Mouse (Mus musculus) forebrain, embryonic 16.5 days (tissue): ENCODE data around the gene Kif2c. TPM values are rescaled to one million over a fixed set of nuclear protein-coding genes. Genes with fewer than 3 reads are reported as not detected.

Experiments used
- ATAC-seq: fragments of 200-750 bp; cut with Nextera tagmentation; 2 replicates; pipeline ENCODE4 v1.8.0; 2017; ENCODE audit warnings: mild to moderate bottlenecking, moderate library complexity
- H3K27ac ChIP-seq: fragments of 300-500 bp; sonication (generic); 2 replicates; pipeline ENCODE4 v1.5.1; 2014; ENCODE audit warnings: low read length, control low read depth
- H3K27me3 ChIP-seq: fragments of 300-500 bp; sonication (generic); replicated peaks from 2 replicates; pipeline ENCODE4 v1.6.1; 2014; ENCODE audit warnings: low read length; ENCODE audit not compliant: control insufficient read depth, insufficient read depth
- H3K36me3 ChIP-seq: fragments of 300-500 bp; sonication (generic); 2 replicates; pipeline ENCODE4 v1.6.1; 2014; ENCODE audit not compliant: control insufficient read depth, insufficient read depth
- H3K4me1 ChIP-seq: fragments of 300-500 bp; sonication (generic); replicated peaks from 2 replicates; pipeline ENCODE4 v1.6.1; 2014; ENCODE audit warnings: low read length; ENCODE audit not compliant: control insufficient read depth, insufficient read depth
- H3K4me2 ChIP-seq: fragments of 300-500 bp; sonication (generic); 2 replicates; pipeline ENCODE4 v1.6.1; 2014; ENCODE audit warnings: mild to moderate bottlenecking, low read length, control low read depth
- H3K4me3 ChIP-seq: fragments of 300-500 bp; sonication (generic); replicated peaks from 2 replicates; pipeline ENCODE4 v1.5.1; 2014; ENCODE audit warnings: mild to moderate bottlenecking, low read length, control low read depth
- H3K9ac ChIP-seq: fragments of 300-500 bp; sonication (generic); replicated peaks from 2 replicates; pipeline ENCODE4 v1.6.1; 2014; ENCODE audit warnings: low read depth, low read length, control low read depth
- H3K9me3 ChIP-seq: fragments of 300-500 bp; sonication (generic); 2 replicates; pipeline ENCODE4 v1.6.1; 2016; ENCODE audit warnings: low read length; ENCODE audit not compliant: control insufficient read depth
- WGBS: fragments of 180-500 bp; shearing (Covaris S2); extraction: QIAGEN DNeasy Blood & Tissue Kit; methylation state at CpG from one replicate; pipeline ENCODE4 v1.1.7; 2014; 5-methylcytosine and 5-hydroxymethylcytosine counted together
- polyA plus RNA-seq: library from polyadenylated mRNA; unstranded; fragments of >200 nt; fragmentation: Nextera tagmentation; extraction: Ambion mirVana; gene quantifications from 2 replicates; pipeline ENCODE4 v1.2.1, GENCODE M21; 2015

The Kif2c gene
- polyA plus RNA-seq, 1 experiment from 2014 or later: 27.2 TPM

DNA sequence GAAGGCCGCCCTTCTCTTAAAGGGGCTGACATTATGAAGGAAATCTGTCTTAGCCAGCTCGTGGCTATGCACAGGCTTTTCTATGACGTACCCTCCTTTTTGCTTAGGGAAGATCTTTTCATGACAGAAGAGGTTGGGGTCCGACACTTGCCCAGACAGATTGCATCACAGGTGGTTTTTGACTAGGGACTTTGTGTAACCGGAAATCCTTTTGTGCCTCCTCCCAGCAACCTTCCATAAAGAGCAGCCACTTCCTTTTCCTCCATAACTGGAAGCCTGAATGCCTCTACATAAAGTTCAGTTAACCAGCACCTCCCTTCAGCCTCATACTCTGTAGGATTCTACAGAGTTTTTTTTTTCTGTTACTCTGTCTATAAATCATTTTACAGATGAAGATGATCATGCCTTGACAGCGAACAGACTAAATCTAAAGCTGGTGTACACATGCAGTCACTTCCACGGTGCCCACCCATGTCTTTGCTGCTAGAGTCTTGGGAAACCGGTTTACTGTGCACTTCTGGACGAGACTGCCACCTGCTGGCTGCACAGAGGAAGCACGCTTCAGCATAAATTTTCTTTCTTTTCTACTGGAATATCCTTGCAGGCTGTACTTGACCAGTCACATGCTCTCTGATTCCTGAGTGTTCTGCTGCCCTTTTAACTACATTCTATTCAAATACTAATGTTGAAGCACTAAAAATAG is 36.2 kb upstream of the Kif2c start:
- Histone ChIP-seq H3K9ac (no peak overlapping the region), H3K27me3 (no peaks in the 10 kb centered on the region), H3K4me1 (no peaks in the 10 kb centered on the region), H3K4me3 (no peak overlapping the region), H3K27ac (no peak overlapping the region), H3K4me2 (no peak overlapping the region), H3K36me3 (no peaks in the 10 kb centered on the region), H3K9me3 (no peaks in the 10 kb centered on the region)
- peak; percentile 73 for ATAC-seq
- 36% methylated on average over 10 of the region's 10 CpGs for WGBS

- H3K9ac ChIP-seq: no peak overlapping the region
- 67% methylated on average over 5 of the region's 5 CpGs for WGBS
- H3K27me3 ChIP-seq: no peaks in the 10 kb centered on the region
- H3K36me3 ChIP-seq: no peaks in the 10 kb centered on the region
- H3K27ac ChIP-seq: no peak overlapping the region
- H3K9me3 ChIP-seq: no peaks in the 10 kb centered on the region
- H3K4me1 ChIP-seq: no peaks in the 10 kb centered on the region
- H3K4me3 ChIP-seq: no peak overlapping the region
- no peak for ATAC-seq
- no peak overlapping the region for H3K4me2 ChIP-seq
Observed at GRCm38 (mm10) chr4:117217029-117217428, 34.6 kb upstream of the Kif2c start.

- H3K9ac ChIP-seq: no peak overlapping the region
- no peak overlapping the region for H3K27ac ChIP-seq
- no peak overlapping the region for H3K4me2 ChIP-seq
- no peaks in the 10 kb centered on the region for H3K27me3 ChIP-seq
- H3K9me3 ChIP-seq: no peaks in the 10 kb centered on the region
- no peak overlapping the region for H3K4me3 ChIP-seq
- H3K4me1 ChIP-seq: no peaks in the 10 kb centered on the region
- no peak for ATAC-seq
- WGBS: 85% methylated on average over 6 of the region's 6 CpGs
- H3K36me3 ChIP-seq: no peaks in the 10 kb centered on the region
Observed at GRCm38 (mm10) chr4:117214250-117214649, 31.8 kb upstream of the Kif2c start.

DNA sequence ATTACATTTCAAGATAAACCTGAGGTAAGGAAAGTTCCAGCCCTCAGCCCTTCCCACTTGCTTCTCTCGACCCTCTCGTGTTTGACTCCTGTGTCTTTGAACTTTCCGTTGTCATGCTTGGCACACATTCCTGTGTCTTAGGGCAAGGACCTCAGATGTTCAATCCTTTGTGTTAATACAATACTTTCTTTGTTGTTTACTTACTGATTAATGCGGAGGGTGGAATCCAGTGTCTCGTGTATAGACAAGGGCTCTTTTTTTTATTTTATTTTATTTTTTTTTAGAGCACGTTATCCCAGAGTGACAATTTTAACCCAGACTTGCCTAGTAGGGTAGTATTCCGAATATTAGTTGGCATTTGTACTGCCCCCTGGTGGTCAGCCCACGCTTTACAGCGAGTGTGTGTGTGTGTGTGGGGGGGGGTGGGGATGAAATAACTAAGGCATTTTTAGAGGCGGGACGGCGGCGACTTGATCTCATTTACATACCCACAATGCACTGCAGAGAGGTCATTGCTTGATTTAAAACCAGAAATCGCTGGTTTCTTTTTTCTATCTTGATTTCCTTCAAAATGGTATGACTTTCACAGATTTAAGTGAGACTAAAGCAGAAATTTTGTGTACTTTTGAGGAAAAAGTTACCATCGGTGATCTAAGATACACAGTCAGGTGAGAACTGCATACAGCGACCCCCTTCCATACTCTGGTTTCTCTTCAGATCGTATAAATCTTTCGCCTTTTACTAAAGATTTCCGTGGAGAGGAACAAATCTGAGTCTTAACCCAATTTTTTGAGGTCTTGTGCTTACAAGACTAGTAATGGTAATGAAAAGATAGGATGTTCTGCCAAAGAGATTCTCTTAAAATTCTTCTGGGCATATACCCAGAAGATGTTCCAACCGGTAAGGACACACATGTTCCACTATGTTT is 28.0 kb upstream of the Kif2c start:
- Histone ChIP-seq H3K9me3 (no peaks in the 10 kb centered on the region), H3K4me3 (no peak overlapping the region), H3K4me1 (no peaks in the 10 kb centered on the region), H3K9ac (no peak overlapping the region), H3K27ac (no peak overlapping the region), H3K36me3 (no peaks in the 10 kb centered on the region), H3K27me3 (no peaks in the 10 kb centered on the region), H3K4me2 (peak overlapping the region; percentile 9; the same call in 1 of the 2 replicates)
- ATAC-seq: no peak
- 3% methylated on average over 20 of the region's 20 CpGs for WGBS

DNA sequence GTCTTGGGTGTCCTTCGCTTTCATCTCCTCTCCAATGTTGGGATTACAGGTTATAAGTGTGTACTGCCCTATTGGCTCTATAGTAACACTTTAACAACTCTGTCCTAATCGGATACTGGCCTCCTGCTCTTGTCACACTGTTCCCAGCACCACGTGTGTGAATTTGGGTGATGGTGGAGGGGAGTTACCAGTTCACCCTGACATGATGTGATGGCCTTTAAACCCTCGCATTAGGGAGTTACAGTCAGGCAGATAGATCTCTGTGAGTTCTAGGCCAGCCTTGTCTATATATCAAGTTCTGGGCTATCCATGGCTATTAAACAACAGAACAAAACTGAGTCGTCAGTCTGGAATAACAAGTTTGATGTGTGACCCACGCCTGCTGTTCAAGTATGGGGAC is 27.2 kb upstream of the Kif2c start:
- no peaks in the 10 kb centered on the region for H3K36me3 ChIP-seq
- no peak overlapping the region for H3K9ac ChIP-seq
- 82% methylated on average over 6 of the region's 6 CpGs for WGBS
- no peaks in the 10 kb centered on the region for H3K4me1 ChIP-seq
- H3K9me3 ChIP-seq: no peaks in the 10 kb centered on the region
- H3K27ac ChIP-seq: no peak overlapping the region
- no peak for ATAC-seq
- no peak overlapping the region for H3K4me2 ChIP-seq
- H3K4me3 ChIP-seq: no peak overlapping the region
- no peaks in the 10 kb centered on the region for H3K27me3 ChIP-seq

- no peaks in the 10 kb centered on the region for H3K9me3 ChIP-seq
- peaks cover 4% of the 10 kb centered on the region; the same call in 1 of the 2 replicates for H3K4me1 ChIP-seq
- no peak overlapping the region for H3K4me3 ChIP-seq
- no peak overlapping the region for H3K4me2 ChIP-seq
- H3K27ac ChIP-seq: no peak overlapping the region
- ATAC-seq: no peak
- no peak overlapping the region for H3K9ac ChIP-seq
- no peaks in the 10 kb centered on the region for H3K36me3 ChIP-seq
- WGBS: 61% methylated on average over 4 of the region's 4 CpGs
- no peaks in the 10 kb centered on the region for H3K27me3 ChIP-seq
Observed at GRCm38 (mm10) chr4:117202992-117203354, 20.5 kb upstream of the Kif2c start.

DNA sequence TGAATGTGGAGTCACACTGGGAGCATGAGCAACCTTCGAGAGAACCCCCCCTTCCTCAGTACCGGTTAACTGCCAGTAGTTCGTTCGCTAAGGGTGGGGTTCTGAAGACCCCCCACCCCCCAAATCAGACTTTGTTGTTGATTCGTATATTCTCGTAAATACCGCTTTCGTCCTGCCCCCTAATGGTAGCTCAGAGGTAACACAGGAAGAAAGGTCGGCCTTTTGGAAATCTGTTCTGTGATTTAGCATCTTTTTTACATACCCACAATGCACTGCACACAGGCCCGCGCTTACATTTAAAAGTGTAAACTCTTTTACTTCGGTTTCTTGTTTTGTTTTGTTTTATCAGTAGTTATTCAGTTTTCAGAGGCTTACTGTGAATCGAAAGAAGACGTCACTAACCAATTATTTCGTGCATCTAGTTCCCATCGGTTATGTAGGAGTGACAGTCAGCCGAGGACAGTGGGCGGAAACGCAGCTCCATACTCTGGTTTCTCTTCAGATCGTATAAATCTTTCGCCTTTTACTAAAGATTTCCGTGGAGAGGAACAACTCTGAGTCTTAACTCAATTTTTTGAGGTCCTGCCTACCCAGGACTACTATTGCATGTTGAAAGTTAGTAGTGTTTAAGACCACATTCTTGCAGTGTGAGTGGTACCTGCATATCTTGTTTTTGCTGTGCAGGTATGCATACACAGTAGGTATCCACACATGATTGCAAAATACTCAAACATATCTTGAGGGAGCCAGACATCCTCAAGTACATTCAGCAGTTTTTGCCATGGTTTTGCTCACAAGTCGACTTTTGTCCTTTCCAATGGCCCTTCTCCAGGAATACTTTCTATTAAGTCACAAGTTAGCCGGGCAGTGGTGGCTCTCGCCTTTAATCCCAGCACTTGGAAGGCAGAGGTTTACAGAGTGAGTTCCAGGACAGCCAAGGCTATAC is 19.9 kb upstream of the Kif2c start:
- no peaks in the 10 kb centered on the region for H3K9me3 ChIP-seq
- under 1% methylated on average over 25 of the region's 25 CpGs for WGBS
- no peaks in the 10 kb centered on the region for H3K36me3 ChIP-seq
- H3K9ac ChIP-seq: peak overlapping the region; percentile 20; the same call in 1 of the 2 replicates
- H3K27ac ChIP-seq: 0 out of 2 replicates have a peak overlapping the region, but pooled peaks have one; percentile 20
- H3K27me3 ChIP-seq: no peaks in the 10 kb centered on the region
- H3K4me3 ChIP-seq: peak overlapping the region; percentile 32
- peaks cover 4% of the 10 kb centered on the region; the same call in 1 of the 2 replicates for H3K4me1 ChIP-seq
- peak; percentile 61; the same call in 1 of the 2 replicates for ATAC-seq
- peak overlapping the region; percentile 46 for H3K4me2 ChIP-seq

DNA sequence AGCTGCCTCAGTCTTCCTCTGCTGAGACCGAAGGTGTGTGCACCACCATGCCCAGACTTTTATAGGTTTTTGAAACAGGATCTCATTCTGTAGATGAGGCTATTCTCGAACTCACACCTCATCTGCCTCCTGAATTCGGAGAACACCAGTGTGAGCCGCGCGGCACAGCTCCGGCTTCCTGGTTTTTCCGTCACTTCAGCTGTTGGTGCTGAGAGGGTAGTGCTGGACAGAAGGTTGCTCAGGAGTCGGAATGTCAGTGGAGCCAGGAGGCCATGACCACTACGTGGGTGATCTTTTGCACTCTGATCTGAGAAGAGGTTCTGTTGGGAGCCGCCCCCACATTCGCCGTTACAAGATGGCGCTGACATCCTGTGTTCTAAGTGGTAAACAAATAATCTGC is 9.4 kb upstream of the Kif2c start:
- H3K9me3 ChIP-seq: no peaks in the 10 kb centered on the region
- H3K4me1 ChIP-seq: peaks cover 8% of the 10 kb centered on the region; the same call in 1 of the 2 replicates
- no peaks in the 10 kb centered on the region for H3K36me3 ChIP-seq
- no peak overlapping the region for H3K9ac ChIP-seq
- WGBS: 93% methylated on average over 14 of the region's 14 CpGs
- H3K27ac ChIP-seq: no peak overlapping the region
- H3K27me3 ChIP-seq: no peaks in the 10 kb centered on the region
- ATAC-seq: no peak
- H3K4me2 ChIP-seq: no peak overlapping the region
- H3K4me3 ChIP-seq: no peak overlapping the region
